Mouse (Mus musculus) cerebellum, postnatal 14 days (tissue): ENCODE measurements around the gene Fam189a1.

Source experiments
- DNase-seq, 2 experiments: peaks; one replicate each; pipeline ENCODE4 v3.0.0; 2021; ENCODE audit warnings: mixed read lengths in 2 of 2

Gene Fam189a1

DNA sequence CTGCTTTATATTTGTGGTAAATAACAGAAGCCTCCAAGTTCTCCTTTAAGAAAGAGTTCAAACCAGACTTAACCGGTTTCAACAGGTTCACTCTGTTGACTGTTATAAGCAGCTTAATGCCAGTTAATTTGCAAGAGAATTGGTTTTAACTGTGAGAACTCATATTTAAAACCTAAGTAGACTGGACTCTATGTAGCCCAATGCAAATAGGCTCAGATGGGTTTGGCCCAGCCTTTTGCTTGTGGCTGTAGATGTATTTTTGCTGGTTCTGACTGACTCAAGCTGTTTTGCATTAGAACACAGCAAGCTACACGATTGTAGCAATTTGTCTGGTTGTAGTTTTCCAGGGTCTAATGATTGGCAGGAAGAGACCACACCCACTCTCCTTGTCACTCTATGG, 440.1 kb downstream of the Fam189a1 start:
- DNase-seq: no peak

DNA sequence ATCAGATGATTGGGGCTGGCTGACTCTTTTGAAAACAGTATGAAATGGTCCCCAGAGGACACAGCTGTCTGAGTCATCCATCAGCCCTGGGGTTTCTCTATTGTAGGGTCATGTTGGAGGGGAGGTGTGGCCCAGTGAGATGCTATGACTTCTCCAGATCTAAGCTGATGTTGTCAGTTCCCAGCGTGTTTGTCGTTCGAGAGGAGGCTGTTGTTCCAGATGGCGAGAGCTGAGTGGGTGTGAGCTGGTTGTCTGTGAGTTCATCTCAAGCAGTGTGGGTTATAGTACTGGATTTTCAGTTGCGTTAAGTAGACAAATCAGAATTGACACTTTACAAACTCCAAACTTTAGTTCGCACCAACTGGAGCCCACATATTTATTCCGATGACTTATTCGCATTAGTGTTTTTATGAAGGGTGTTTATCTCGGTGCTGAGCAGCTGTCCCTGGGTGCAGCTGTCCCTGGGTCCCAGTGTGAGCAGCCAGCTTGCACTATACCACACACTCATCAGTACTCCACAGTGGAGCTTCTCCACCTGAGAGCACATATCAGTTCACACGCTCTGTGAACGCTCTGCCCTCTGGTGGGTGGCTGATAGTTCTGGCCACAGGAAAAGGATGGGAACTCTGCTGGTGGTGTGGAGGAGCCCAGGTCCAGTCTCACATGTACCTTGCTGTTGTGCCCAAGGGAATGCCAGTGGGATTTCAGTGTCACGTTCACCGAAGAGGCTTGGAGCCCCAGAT, 446.7 kb downstream of the Fam189a1 start:
- peak; percentile 75 to 77 for DNase-seq

DNA sequence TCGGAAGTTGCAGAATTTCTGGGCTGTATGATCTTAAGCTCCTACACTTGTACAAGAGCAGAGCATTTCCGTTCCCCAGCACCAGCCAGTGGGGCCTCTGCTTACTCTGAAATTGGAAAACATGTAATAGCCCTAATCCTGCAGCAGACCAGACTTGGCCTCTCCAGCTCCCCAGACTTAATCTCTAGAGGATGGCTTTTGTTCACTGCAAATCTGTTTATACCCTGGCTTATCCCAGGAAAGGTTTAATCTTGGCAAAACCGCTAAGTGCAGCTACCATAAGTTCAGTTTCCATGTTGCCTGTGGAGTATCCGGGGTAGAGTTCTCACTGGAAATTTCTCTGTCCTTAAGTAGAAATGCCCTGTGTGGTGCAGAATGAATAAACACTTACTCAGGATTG, 448.2 kb downstream of the Fam189a1 start:
- no peak for DNase-seq
